In genomic region chr4:134478031-134478430, GRCm38 (mm10) we compare ENCODE assay signal across 8 mouse cellular contexts. TPM values are rescaled to one million over a fixed set of nuclear protein-coding genes. Genes with fewer than 3 reads are reported as not detected.
DNase-seq lines count a peak whose midpoint lies in the region; ATAC-seq lines count a peak whose summit lies in the region.

No protein-coding gene starts in this region.

- 4% methylated on average over 9 of the region's 9 CpGs for WGBS in embryonic facial prominence, embryonic 15.5 days
- WGBS in heart, embryonic 10.5 days = 5% methylated on average over 9 of the region's 9 CpGs
- 7% methylated on average over 9 of the region's 9 CpGs for WGBS in kidney, embryonic 15.5 days

- H3K9ac ChIP-seq in embryonic facial prominence, embryonic 15.5 days = no peak overlapping the region
- no peak overlapping the region for H3K9ac ChIP-seq in kidney, embryonic 15.5 days

- no peak overlapping the region for H3K4me3 ChIP-seq in embryonic facial prominence, embryonic 15.5 days (replicated peaks)
- no peak overlapping the region for H3K4me3 ChIP-seq in heart, embryonic 10.5 days
- no peak overlapping the region for H3K4me3 ChIP-seq in kidney, embryonic 15.5 days (replicated peaks)

- no peaks in the 10 kb centered on the region for H3K9me3 ChIP-seq in embryonic facial prominence, embryonic 15.5 days (replicated peaks)
- no peaks in the 10 kb centered on the region for H3K9me3 ChIP-seq in heart, embryonic 10.5 days
- H3K9me3 ChIP-seq in kidney, embryonic 15.5 days (replicated peaks) = no peaks in the 10 kb centered on the region

- peak; percentile 89 for DNase-seq in A20 (ENCODE audit: low read depth, low spot score)
- peak; percentile 93 to 94 for DNase-seq in adrenal gland, postnatal 36 days
- peak; percentile 93 for DNase-seq in heart, embryonic 10.5 days (ENCODE audit: low spot score)
- peak; percentile 90 for DNase-seq in liver
- DNase-seq in monocyte, adult 2 months (ENCODE audit: low read depth in 1 of 2, low spot score in 2 of 2) = peak; percentile 79 to 89
- DNase-seq in spleen, postnatal 14 days (ENCODE audit: low spot score in 2 of 2) = peak; percentile 89 to 96

- peak; percentile 67 for ATAC-seq in embryonic facial prominence, embryonic 15.5 days (ENCODE audit: insufficient number of reproducible peaks, low FRiP score, low TSS enrichment, low read depth)
- ATAC-seq in kidney, embryonic 15.5 days (replicated peaks; ENCODE audit: low FRiP score) = peak; percentile 66

- H3K27me3 ChIP-seq in embryonic facial prominence, embryonic 15.5 days = no peaks in the 10 kb centered on the region
- H3K27me3 ChIP-seq in heart, embryonic 10.5 days (ENCODE audit: insufficient read depth, poor library complexity, severe bottlenecking) = peaks cover 19% of the 10 kb centered on the region
- H3K27me3 ChIP-seq in kidney, embryonic 15.5 days = peaks cover 5% of the 10 kb centered on the region; the same call in 1 of the 2 replicates

- H3K4me2 ChIP-seq in embryonic facial prominence, embryonic 15.5 days (replicated peaks) = no peak overlapping the region
- H3K4me2 ChIP-seq in kidney, embryonic 15.5 days = no peak overlapping the region

- no peaks in the 10 kb centered on the region; the same call in 1 of the 2 replicates for H3K4me1 ChIP-seq in embryonic facial prominence, embryonic 15.5 days
- no peaks in the 10 kb centered on the region; the same call in 1 of the 2 replicates for H3K4me1 ChIP-seq in heart, embryonic 10.5 days
- 0 out of 2 replicates have a peak, but pooled peaks cover 3% of the 10 kb centered on the region for H3K4me1 ChIP-seq in kidney, embryonic 15.5 days

- no peak overlapping the region for H3K27ac ChIP-seq in embryonic facial prominence, embryonic 15.5 days (replicated peaks)
- peak overlapping the region; percentile 16; the same call in 1 of the 2 replicates for H3K27ac ChIP-seq in heart, embryonic 10.5 days
- no peak overlapping the region for H3K27ac ChIP-seq in kidney, embryonic 15.5 days

- peaks cover 25% of the 10 kb centered on the region for H3K36me3 ChIP-seq in embryonic facial prominence, embryonic 15.5 days
- H3K36me3 ChIP-seq in heart, embryonic 10.5 days = peaks cover 32% of the 10 kb centered on the region
- H3K36me3 ChIP-seq in kidney, embryonic 15.5 days = peaks cover 38% of the 10 kb centered on the region

RNA-seq across cellular contexts. Expression of gene Stmn1, which starts 9.9 kb away (rescaled TPM):
- total RNA-seq in adrenal gland, postnatal 36 days (2021) = 10 to 100 TPM; 46.2 to 53.5 TPM
- polyA plus RNA-seq in embryonic facial prominence, embryonic 15.5 days (2015; fragmentation: Nextera tagmentation; extraction: Ambion mirVana) = 1,403 and 1,438 TPM in 2 replicates
- 838 and 1,170 TPM in 2 replicates for polyA plus RNA-seq in heart, embryonic 10.5 days (2016; fragmentation: Nextera tagmentation; extraction: Ambion mirVana)
- 1,708 and 1,728 TPM in 2 replicates for polyA plus RNA-seq in kidney, embryonic 15.5 days (2015; fragmentation: Nextera tagmentation; extraction: Ambion mirVana)

RNA-seq across cellular contexts. Expression of gene Paqr7, which starts 18.5 kb away (rescaled TPM):
- total RNA-seq in adrenal gland, postnatal 36 days (2021) = 10 to 100 TPM; 38.7 to 56.9 TPM
- polyA plus RNA-seq in embryonic facial prominence, embryonic 15.5 days (2015; fragmentation: Nextera tagmentation; extraction: Ambion mirVana) = 5.7 and 7.2 TPM in 2 replicates
- 7.8 and 14.5 TPM in 2 replicates for polyA plus RNA-seq in heart, embryonic 10.5 days (2016; fragmentation: Nextera tagmentation; extraction: Ambion mirVana)
- polyA plus RNA-seq in kidney, embryonic 15.5 days (2015; fragmentation: Nextera tagmentation; extraction: Ambion mirVana) = 3.2 and 3.5 TPM in 2 replicates

RNA-seq across cellular contexts. Expression of gene Aunip, which starts 32.8 kb away (rescaled TPM):
- total RNA-seq in adrenal gland, postnatal 36 days (2021) = 1 to 10 TPM; 1.7 to 2.5 TPM
- polyA plus RNA-seq in embryonic facial prominence, embryonic 15.5 days (2015; fragmentation: Nextera tagmentation; extraction: Ambion mirVana) = 8.8 and 8.9 TPM in 2 replicates
- polyA plus RNA-seq in heart, embryonic 10.5 days (2016; fragmentation: Nextera tagmentation; extraction: Ambion mirVana) = 16.1 and 17.2 TPM in 2 replicates
- polyA plus RNA-seq in kidney, embryonic 15.5 days (2015; fragmentation: Nextera tagmentation; extraction: Ambion mirVana) = 16.7 and 17.8 TPM in 2 replicates

RNA-seq across cellular contexts. Expression of gene Mtfr1l, which starts 57.2 kb away (rescaled TPM):
- total RNA-seq in adrenal gland, postnatal 36 days (2021) = 100 to 1,000 TPM; 128 to 136 TPM
- 111 and 116 TPM in 2 replicates for polyA plus RNA-seq in embryonic facial prominence, embryonic 15.5 days (2015; fragmentation: Nextera tagmentation; extraction: Ambion mirVana)
- polyA plus RNA-seq in heart, embryonic 10.5 days (2016; fragmentation: Nextera tagmentation; extraction: Ambion mirVana) = 155 and 166 TPM in 2 replicates
- 112 and 115 TPM in 2 replicates for polyA plus RNA-seq in kidney, embryonic 15.5 days (2015; fragmentation: Nextera tagmentation; extraction: Ambion mirVana)
